Mouse (Mus musculus) heart, postnatal 0 days (tissue): ENCODE measurements around the gene Nup205. TPM values are rescaled to one million over a fixed set of nuclear protein-coding genes. Genes with fewer than 3 reads are reported as not detected.
A peak's percentile ranks its signal among the peaks of the same experiment; 100 is the strongest.
"Not testable (repeated sequence)": the region's sequence is repeated elsewhere in the genome, so short reads cannot be mapped to it uniquely, and the experiment has no call there.

Experiments used
- ATAC-seq: fragments of 200-750 bp; cut with Nextera tagmentation; 2 replicates; pipeline ENCODE4 v1.8.0; 2017; ENCODE audit warnings: low read depth, moderate number of reproducible peaks, moderate library complexity; ENCODE audit not compliant: insufficient read depth
- DNase-seq: peaks from one replicate; pipeline ENCODE4 v3.0.0-alpha.2; 2016; ENCODE audit warnings: low spot score
- H3K27ac ChIP-seq: fragments of 300-500 bp; sonication (generic); 2 replicates; pipeline ENCODE4 v1.5.1; 2014; ENCODE audit warnings: low read depth, mild to moderate bottlenecking
- H3K27me3 ChIP-seq: fragments of 300-500 bp; sonication (generic); 2 replicates; pipeline ENCODE4 v1.6.1; 2014; ENCODE audit warnings: low read length, mixed read lengths; ENCODE audit not compliant: control insufficient read depth, insufficient read depth
- H3K36me3 ChIP-seq: fragments of 300-500 bp; sonication (generic); replicated peaks from 2 replicates; pipeline ENCODE4 v1.6.1; 2014; ENCODE audit warnings: low read length, mixed read lengths; ENCODE audit not compliant: control insufficient read depth, insufficient read depth
- H3K4me1 ChIP-seq: fragments of 300-500 bp; sonication (generic); 2 replicates; pipeline ENCODE4 v1.6.1; 2014; ENCODE audit warnings: antibody characterized with exemption; ENCODE audit not compliant: control insufficient read depth, insufficient read depth
- H3K4me2 ChIP-seq: fragments of 300-500 bp; sonication (generic); 2 replicates; pipeline ENCODE4 v1.6.1; 2014; ENCODE audit warnings: low read depth, mild to moderate bottlenecking, low read length, moderate library complexity
- H3K4me3 ChIP-seq: fragments of 300-500 bp; sonication (generic); 2 replicates; pipeline ENCODE4 v1.5.1; 2014; ENCODE audit warnings: low read depth, low read length
- H3K9ac ChIP-seq: fragments of 300-500 bp; sonication (generic); replicated peaks from 2 replicates; pipeline ENCODE4 v1.6.1; 2014; ENCODE audit warnings: low read depth, low read length, mixed read lengths
- H3K9me3 ChIP-seq: fragments of 300-500 bp; sonication (generic); replicated peaks from 2 replicates; pipeline ENCODE4 v1.6.1; 2016; ENCODE audit warnings: low read length; ENCODE audit not compliant: control insufficient read depth
- CTCF ChIP-seq: IDR thresholded peaks from 2 replicates; pipeline ENCODE4 v1.5.1; 2016; ENCODE audit warnings: antibody characterized with exemption, control low read depth, low read depth
- EP300 ChIP-seq: IDR thresholded peaks from 2 replicates; pipeline ENCODE4 v1.6.1; 2016; ENCODE audit warnings: antibody characterized with exemption, low read depth
- WGBS: fragments of 180-500 bp; shearing (Covaris S2); extraction: QIAGEN DNeasy Blood & Tissue Kit; methylation state at CpG from one replicate; pipeline ENCODE4 v1.1.7; 2014; 5-methylcytosine and 5-hydroxymethylcytosine counted together
- polyA plus RNA-seq: library from polyadenylated mRNA; unstranded; fragments of >200 nt; fragmentation: Nextera tagmentation; extraction: Ambion mirVana; gene quantifications from 2 replicates; pipeline ENCODE4 v1.2.1, GENCODE M21; 2015
- total RNA-seq: library from RNA; depleted of rRNA; stranded (reverse); fragments of >200 nt; gene quantifications from 2 replicates; pipeline ENCODE4 v1.2.3, GENCODE M21; 2014; ENCODE audit warnings: low replicate concordance

Gene Nup205
- total and polyA plus RNA-seq, 2 experiments from 2014 or later: 7.1 to 34.6 TPM

- Histone ChIP-seq H3K27me3 (no peaks in the 10 kb centered on the region), H3K36me3 (no peaks in the 10 kb centered on the region), H3K27ac (no peak overlapping the region), H3K4me3 (no peak overlapping the region), H3K9ac (no peak overlapping the region), H3K4me1 (peaks cover 2% of the 10 kb centered on the region; the same call in 1 of the 2 replicates), H3K4me2 (no peak overlapping the region), H3K9me3 (no peaks in the 10 kb centered on the region)
- no peak for ATAC-seq
- 77% methylated on average over 4 of the region's 4 CpGs for WGBS
- TF ChIP-seq CTCF (no peak), EP300 (no peak)
- no peak for DNase-seq
Measured at GRCm38 (mm10) chr6:35173181-35173580, 4.0 kb upstream of the Nup205 start.

GRCm38 (mm10) chr6:35177650-35178272 lies 540 bp downstream of the Nup205 start:
- Histone ChIP-seq H3K4me2 (peak overlapping the region; percentile 94), H3K27me3 (no peaks in the 10 kb centered on the region), H3K36me3 (no peaks in the 10 kb centered on the region), H3K9me3 (no peaks in the 10 kb centered on the region), H3K9ac (peak overlapping the region; percentile 85), H3K4me1 (peaks cover 4% of the 10 kb centered on the region; the same call in 1 of the 2 replicates), H3K27ac (peak overlapping the region; percentile 95), H3K4me3 (peak overlapping the region; percentile 91)
- TF ChIP-seq CTCF (no peak), EP300 (no peak)
- peak; percentile 51 for ATAC-seq
- peak; percentile 39 for DNase-seq
- WGBS: under 1% methylated on average over 61 of the region's 69 CpGs

GRCm38 (mm10) chr6:35179299-35179698 lies 2.1 kb downstream of the Nup205 start:
- not testable (repeated sequence) for H3K4me2 ChIP-seq, H3K27ac ChIP-seq, H3K27me3 ChIP-seq, H3K4me3 ChIP-seq, H3K36me3 ChIP-seq, DNase-seq, ATAC-seq, H3K4me1 ChIP-seq, H3K9ac ChIP-seq, H3K9me3 ChIP-seq
- 99% methylated on average over 3 of the region's 3 CpGs for WGBS

GRCm38 (mm10) chr6:35184781-35185180 lies 7.6 kb downstream of the Nup205 start:
- Histone ChIP-seq H3K9ac (no peak overlapping the region), H3K36me3 (peaks cover 51% of the 10 kb centered on the region), H3K27me3 (no peaks in the 10 kb centered on the region), H3K4me2 (no peak overlapping the region), H3K27ac (no peak overlapping the region), H3K9me3 (no peaks in the 10 kb centered on the region), H3K4me3 (no peak overlapping the region), H3K4me1 (no peaks in the 10 kb centered on the region)
- 50% methylated on average over 1 of the region's 1 CpGs for WGBS
- DNase-seq (no peak), ATAC-seq (no peak)
- TF ChIP-seq CTCF (no peak), EP300 (no peak)

GRCm38 (mm10) chr6:35191198-35191597 lies 14.0 kb downstream of the Nup205 start:
- H3K36me3 ChIP-seq: peaks cover 81% of the 10 kb centered on the region
- ATAC-seq (no peak), DNase-seq (no peak)
- no peaks in the 10 kb centered on the region for H3K4me1 ChIP-seq
- H3K27ac ChIP-seq: no peak overlapping the region
- H3K9me3 ChIP-seq: no peaks in the 10 kb centered on the region
- no peak overlapping the region for H3K4me3 ChIP-seq
- no peaks in the 10 kb centered on the region for H3K27me3 ChIP-seq
- no peak overlapping the region for H3K9ac ChIP-seq
- 86% methylated on average over 8 of the region's 8 CpGs for WGBS
- TF ChIP-seq CTCF (no peak), EP300 (no peak)
- H3K4me2 ChIP-seq: no peak overlapping the region

GRCm38 (mm10) chr6:35225696-35226095 lies 48.5 kb downstream of the Nup205 start:
- Histone ChIP-seq H3K9me3 (no peaks in the 10 kb centered on the region), H3K4me3 (no peak overlapping the region)
- TF ChIP-seq EP300 (no peak), CTCF (no peak)

More at GRCm38 (mm10) chr6:35225696-35226095, 48.5 kb downstream of the Nup205 start:
- WGBS: 95% methylated on average over 4 of the region's 4 CpGs
- Histone ChIP-seq H3K36me3 (peaks cover 66% of the 10 kb centered on the region), H3K27ac (no peak overlapping the region), H3K4me2 (no peak overlapping the region), H3K27me3 (no peaks in the 10 kb centered on the region), H3K4me1 (no peaks in the 10 kb centered on the region), H3K9ac (no peak overlapping the region)
- ATAC-seq (no peak), DNase-seq (no peak)
